Mouse (Mus musculus): ENCODE data around the gene Dpt.
A peak's percentile ranks its signal among the peaks of the same experiment; 100 is the strongest.
"Not testable (repeated sequence)": the region's sequence is repeated elsewhere in the genome, so short reads cannot be mapped to it uniquely, and the experiment has no call there.

The Dpt gene

GRCm38 (mm10) chr1:164796471-164796870 lies at the start of gene Dpt:
TSS of gene Dpt (plus strand) at chr1:164796644.
- DNase-seq: no peak

- DNase-seq: no peak
Observed at GRCm38 (mm10) chr1:164753736-164754135, 42.7 kb upstream of the Dpt start.

DNA sequence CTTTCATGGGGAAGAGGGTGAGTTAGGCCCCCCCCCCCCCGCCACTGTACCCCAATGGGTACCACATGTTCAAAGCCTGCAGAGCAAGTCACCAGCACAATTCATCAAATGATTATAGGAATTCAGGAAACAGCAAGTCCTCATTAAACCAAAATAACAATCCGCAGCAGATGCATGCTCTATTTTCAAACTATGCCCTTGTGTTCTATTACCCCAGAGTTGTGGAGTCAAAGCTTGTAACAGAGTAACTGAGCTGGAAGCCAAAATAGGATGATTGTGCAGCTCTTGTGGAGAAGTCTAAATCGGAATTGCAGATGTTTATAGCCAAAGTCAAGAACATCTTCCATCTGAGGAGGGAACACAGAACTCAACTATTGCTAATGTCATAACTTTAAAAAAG lies 40.8 kb upstream of the Dpt start:
- no peak for DNase-seq

DNA sequence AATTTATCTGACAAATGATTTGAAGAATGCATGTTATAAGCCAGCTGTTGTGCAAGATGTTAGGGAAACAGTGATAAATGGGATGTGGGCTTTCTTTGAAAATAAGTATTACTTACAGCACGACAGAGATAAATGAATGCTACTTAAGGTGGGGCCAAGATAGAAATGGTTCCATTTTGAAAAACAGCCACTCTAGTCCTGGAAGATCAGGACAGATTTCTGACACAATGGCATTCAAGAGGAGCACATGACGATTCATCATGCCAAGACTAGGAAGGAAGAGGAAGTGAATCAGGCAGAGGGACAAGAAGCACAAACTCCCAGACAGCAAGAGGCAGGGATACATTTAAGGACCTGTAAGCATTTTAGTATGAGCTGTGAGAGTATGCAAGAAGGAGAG lies 39.5 kb upstream of the Dpt start:
- no peak for DNase-seq

- no peak for DNase-seq
Observed at GRCm38 (mm10) chr1:164758401-164758800, 38.0 kb upstream of the Dpt start.

DNA sequence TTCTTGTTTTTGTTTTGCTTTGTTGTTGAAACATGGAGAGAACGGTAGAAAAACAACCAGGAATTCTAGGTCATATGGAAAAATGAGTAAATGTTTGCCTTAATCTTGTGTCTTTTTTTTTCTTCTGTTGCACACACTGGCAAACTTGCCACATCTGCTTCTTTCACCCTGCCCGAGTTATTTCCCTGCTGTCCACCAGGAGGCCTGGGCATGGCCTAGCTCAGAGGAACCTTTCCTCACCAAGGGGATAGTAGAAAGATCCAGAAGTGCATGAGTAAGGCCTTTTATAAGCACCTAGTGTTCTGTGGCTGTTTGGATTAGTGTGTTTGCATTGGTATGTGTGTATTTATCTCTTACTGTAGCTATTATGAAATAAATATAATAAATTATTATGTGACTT lies 34.2 kb upstream of the Dpt start:
- peak; percentile 13 for DNase-seq

DNA sequence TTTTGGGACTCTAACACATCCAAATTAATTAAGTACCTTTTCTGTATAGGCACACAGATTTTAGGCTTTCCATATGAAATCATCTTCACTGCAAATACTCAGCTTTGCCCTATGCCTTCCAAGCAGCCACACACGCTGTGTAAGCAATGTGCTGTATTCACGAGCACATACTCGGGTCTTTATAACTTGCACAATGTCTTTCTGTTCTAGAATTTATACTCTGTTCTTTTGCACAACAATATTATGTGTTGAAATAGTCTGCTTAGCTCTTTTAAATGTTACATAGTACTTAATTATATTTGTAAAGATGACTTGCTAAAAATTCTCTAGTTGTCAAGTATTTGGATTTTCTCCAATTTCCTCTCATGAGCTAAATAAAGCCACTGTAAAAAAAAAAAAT lies 29.8 kb upstream of the Dpt start:
- no peak for DNase-seq

GRCm38 (mm10) chr1:164770611-164771010 lies 25.8 kb upstream of the Dpt start:
- no peak for DNase-seq

DNA sequence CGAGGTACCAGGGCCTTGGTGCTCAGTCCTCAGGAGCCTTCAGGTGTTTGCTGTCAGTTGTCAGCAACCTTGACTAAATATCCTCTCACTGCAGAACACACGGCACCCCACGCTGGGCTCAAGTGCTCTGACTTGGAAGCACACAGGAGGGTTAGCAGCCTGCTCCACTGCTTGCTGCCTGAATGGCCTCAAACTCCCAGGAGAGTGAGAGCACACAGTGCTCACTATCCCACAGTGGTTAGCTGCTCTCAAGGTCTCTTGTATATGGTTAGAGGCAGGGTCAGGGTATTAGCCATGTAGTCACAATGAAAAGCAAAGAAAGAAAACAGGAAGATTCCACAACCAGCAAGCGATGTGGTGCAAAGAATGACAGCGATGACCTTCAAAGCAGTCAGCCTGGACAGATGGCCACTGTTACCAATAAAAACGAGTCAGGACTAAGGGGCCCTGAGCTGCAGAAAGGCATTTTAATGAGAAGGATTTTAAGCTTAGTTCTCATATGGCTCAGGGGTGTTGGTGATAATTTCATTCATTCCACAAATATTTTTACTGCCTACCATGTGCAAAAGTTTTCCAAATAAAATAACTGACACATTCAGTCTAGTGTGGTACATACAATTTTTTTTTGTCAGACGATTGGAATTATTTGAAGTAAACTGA lies 15.5 kb upstream of the Dpt start:
- no peak for DNase-seq

- DNase-seq: no peak
Observed at GRCm38 (mm10) chr1:164786165-164786564, 10.3 kb upstream of the Dpt start.

GRCm38 (mm10) chr1:164787771-164788170 lies 8.7 kb upstream of the Dpt start:
- no peak for DNase-seq

GRCm38 (mm10) chr1:164788292-164788691 lies 8.2 kb upstream of the Dpt start:
- no peak for DNase-seq

DNA sequence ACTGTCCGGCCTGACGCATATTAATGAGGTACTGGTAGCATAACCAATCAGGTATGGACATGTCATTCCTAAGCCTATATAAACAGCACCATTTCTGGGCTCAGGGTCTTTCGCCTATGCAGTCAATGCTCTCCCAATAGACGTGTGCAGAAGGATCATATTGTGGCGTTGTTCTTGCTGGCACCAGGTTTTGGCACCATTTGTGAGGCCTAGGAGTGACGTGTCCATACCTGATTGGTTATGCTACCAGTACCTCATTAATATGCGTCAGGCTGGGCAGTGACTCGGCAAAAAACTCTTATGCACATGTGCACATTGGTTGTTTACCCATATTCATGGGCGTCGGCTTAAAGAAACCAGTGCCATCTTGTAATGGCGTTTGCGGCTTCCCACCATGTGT lies 6.1 kb upstream of the Dpt start:
- not testable (repeated sequence) for DNase-seq

DNA sequence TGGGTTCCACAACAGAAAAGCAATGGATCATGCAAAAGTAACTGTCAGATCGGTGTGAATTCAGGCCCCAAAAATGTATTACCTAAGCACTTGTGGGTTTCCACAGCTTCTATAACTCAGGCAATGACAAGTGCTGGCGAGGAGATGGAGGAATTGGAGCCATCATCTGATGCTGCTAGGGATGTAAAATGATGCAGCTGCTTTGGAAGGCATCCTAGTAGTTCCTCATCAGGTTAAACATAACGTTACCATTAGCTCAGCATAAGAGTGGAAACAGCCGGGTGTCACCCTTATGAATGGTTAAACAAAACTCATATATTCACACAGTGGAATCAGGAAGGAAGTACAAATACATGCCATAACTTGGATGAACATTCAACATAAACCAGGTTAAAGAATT lies 3.4 kb upstream of the Dpt start:
- no peak for DNase-seq

DNA sequence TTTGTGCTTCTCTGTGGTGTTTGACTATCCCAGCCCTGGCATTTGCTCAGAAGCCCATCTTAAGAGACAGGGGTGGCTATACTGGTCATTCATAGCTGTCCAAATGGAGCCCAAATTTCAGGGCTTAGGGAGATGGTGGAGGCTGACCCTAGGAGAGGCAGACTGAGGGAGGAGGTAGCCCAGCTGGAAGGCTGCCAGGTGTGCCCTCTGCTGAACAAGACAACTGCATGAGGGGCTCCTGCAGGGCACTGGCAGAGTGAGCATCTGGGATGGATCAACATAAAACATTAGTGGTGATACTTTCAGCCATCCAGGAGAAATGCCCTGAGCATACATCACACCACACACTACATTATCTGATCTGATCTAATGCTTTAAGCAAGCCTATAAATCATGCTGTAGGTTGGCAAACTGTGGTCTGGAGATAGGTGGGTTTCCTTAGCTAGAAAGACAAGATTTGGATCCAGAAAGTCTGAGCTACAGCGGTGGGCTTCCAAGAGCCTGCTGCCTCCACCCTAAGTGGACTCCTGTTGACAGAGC lies 1.4 kb downstream of the Dpt start:
- DNase-seq: no peak

DNA sequence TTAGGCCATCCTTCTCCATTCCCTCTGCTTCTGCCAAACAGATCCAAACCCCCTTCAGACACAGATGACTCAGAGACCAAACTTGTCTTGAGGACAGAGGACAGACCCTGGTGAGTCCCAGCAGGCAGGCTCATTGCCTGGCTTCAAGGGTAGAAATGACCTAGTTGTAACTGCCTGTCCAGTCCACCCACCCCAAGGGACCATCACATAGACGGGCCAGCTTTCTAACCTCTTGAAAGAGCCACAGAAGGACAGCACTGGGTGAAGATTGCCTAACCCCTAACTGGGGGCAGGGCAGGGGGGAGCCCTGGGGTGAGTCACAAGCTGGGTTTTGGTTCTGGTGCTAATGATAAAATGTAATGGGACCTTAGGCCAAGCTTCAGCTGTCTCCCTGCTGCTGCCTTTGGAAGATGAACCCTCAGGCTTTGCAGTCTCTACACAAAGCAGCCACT lies 2.1 kb downstream of the Dpt start:
- no peak for DNase-seq

- no peak for DNase-seq
Observed at GRCm38 (mm10) chr1:164799161-164799560, 2.7 kb downstream of the Dpt start.

GRCm38 (mm10) chr1:164804277-164804676 lies 7.8 kb downstream of the Dpt start:
- no peak for DNase-seq

- no peak for DNase-seq
Observed at GRCm38 (mm10) chr1:164804751-164805435, 8.4 kb downstream of the Dpt start.

DNA sequence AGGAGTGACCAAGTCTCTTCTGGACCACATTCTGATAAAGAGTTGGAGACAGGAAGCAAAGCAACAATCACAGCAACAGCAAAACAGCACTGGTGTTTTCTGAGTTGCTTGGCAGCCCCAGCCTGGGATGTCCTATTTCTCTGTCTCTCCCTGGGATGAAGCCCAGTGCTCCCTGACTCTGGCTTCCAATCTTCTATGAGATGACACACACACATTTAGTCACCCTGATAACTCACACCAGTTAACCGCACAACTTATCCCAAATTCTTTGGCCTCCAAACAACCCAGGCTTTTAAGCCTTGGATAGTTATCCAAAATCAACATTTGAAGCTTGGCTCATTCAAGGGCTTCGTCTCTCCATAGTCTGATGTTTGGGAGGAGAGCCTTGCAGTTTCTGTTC lies 12.9 kb downstream of the Dpt start:
- no peak for DNase-seq

DNA sequence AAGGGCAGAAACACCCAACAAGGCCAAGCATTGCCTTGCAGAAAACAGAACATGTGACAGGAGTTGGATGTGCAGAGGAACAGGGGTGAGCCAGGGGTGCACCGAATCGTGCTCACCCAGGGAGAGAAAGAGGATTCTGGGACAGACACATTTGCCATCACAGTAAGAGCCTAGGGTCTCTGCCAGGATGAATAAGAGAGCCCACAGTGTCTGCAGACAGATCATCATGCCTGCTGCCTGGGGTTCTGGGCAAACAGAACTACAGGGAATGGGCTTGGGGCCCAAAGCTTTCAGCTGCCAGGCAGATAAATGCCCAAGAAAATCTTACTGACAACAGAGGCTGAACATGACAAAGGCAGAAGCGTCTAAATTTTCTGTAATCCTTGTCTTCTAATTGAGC lies 14.9 kb downstream of the Dpt start:
- no peak for DNase-seq

DNA sequence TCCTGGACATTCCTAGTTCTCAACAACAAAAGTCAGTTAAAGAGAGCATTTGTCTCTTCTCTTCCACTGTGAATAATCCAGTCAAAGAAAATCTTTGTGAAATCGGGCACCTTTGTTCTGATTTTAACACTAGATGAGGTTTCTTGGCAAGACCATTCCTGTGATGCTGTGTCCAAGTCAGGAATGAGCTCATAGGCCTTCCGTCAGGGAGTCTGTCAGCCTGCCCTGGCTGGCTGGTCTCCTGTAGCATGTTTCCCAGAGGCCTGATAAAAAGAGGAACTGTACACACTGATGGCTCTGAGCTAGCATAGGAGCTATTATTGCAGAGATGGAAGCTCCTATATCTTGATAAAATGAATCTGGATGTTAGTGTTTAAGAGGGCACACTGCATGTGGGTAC lies 17.8 kb downstream of the Dpt start:
- no peak for DNase-seq

DNA sequence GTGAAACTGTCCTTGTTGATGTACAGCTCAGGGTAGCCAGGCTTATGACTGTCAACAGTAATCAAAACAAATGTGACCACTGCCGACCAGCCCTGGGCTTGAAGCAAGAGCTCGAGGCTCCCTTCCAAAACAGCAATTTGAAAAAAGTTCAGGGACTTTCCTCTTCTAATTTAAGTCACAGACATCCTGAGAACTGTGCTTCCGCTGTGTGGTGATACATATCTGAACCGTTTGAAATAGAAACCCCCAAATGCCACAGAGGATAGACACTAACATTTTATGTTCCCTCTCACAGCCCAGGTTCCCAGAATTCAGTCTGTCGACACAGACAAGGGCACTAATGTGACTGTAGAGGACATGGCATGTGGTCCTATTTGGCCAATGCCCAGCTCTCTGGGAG lies 18.9 kb downstream of the Dpt start:
- DNase-seq: peak; percentile 13

DNA sequence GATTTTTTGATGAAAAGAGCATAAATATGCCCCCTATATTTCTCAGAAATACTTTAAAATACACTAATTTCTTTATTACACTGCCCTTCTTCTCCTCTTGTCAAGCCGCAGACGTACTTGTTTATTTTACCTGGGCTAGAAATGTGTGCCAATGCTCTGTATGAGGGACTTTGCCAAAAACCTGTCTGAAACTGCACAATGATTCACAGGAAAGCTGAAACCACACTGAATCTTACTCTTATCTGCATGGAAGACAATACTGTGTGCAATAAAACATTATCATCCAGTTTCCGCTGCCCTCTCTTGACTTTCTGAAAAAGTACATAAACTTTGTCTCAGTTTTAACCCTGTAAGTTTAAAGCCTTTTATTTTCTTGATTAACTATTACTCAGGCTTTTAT lies 20.9 kb downstream of the Dpt start:
- DNase-seq: no peak

- DNase-seq: no peak
Observed at GRCm38 (mm10) chr1:164821307-164821706, 24.9 kb downstream of the Dpt start.

Measured in thymus, postnatal 14 days (tissue).